Comparison of ENCODE assay signal across 14 mouse cellular contexts in genomic region chr2:35809141-35809540, GRCm38 (mm10).
A peak's percentile ranks its signal among the peaks of the same experiment; 100 is the strongest.
DNase-seq lines count a peak whose midpoint lies in the region; ATAC-seq and TF ChIP-seq lines count a peak whose summit lies in the region.
"Had no signal": no experiment of that assay in that cellular context is flagged by ENCODE, and none has a peak within 500 bp of the region (broad histone marks: within the 10 kb centered on the region; RNA-seq: fewer than 3 reads in every experiment).

No protein-coding gene starts in this region.

- peaks cover 10% of the 10 kb centered on the region for H3K4me1 ChIP-seq in forebrain, embryonic 14.5 days (ENCODE audit: control insufficient read depth, insufficient read depth, low read length)
- H3K4me1 ChIP-seq in forebrain, embryonic 11.5 days (replicated peaks; ENCODE audit: control insufficient read depth, insufficient read depth, low read length) = 0 out of 2 replicates have a peak, but pooled peaks cover 2% of the 10 kb centered on the region
- no peaks in the 10 kb centered on the region for H3K4me1 ChIP-seq in MEL (ENCODE audit: control insufficient read depth in 1 of 2, insufficient read depth in 2 of 2, low read length in 2 of 2)
- peaks cover 2% of the 10 kb centered on the region; the same call in 1 of the 2 replicates for H3K4me1 ChIP-seq in heart, adult 2 months (ENCODE audit: control insufficient read depth, insufficient read depth, low read length)

- H3K4me3 ChIP-seq in forebrain, embryonic 14.5 days (ENCODE audit: low read depth, low read length) = no peak overlapping the region
- H3K4me3 ChIP-seq in forebrain, embryonic 11.5 days (ENCODE audit: low read depth, low read length) = no peak overlapping the region
- H3K4me3 ChIP-seq in MEL (ENCODE audit: control insufficient read depth in 1 of 2, insufficient read depth in 1 of 2, low read depth in 2 of 2, low read length in 2 of 2) = no peak overlapping the region
- no peak overlapping the region for H3K4me3 ChIP-seq in heart, adult 2 months
- H3K4me3 ChIP-seq: neural tube, embryonic 15.5 days had no signal

- H3K9ac ChIP-seq in forebrain, embryonic 14.5 days (ENCODE audit: low read length) = no peak overlapping the region
- H3K9ac ChIP-seq in forebrain, embryonic 11.5 days (ENCODE audit: low read length) = no peak overlapping the region
- H3K9ac ChIP-seq in MEL (ENCODE audit: control insufficient read depth, low read depth, low read length, poor library complexity, severe bottlenecking) = no peak overlapping the region
- no peak overlapping the region for H3K9ac ChIP-seq in heart, adult 2 months (ENCODE audit: low read depth, low read length)
- H3K9ac ChIP-seq: neural tube, embryonic 15.5 days had no signal

- no peak for TF ChIP-seq CTCF in MEL (IDR thresholded peaks at IDR 0.05 in 2 of 3, conservative IDR thresholded peaks at IDR 0.05 in 1 of 3; ENCODE audit: control insufficient read depth in 1 of 3, insufficient read depth in 1 of 3, low read depth in 2 of 3, low read length in 3 of 3, poor library complexity in 1 of 3, severe bottlenecking in 1 of 3)
- TF ChIP-seq CTCF in heart, adult 2 months (IDR thresholded peaks at IDR 0.05) = no peak

- H3K4me2 ChIP-seq in forebrain, embryonic 14.5 days (ENCODE audit: low read length) = no peak overlapping the region
- no peak overlapping the region for H3K4me2 ChIP-seq in forebrain, embryonic 11.5 days (ENCODE audit: low read depth, low read length, severe bottlenecking)
- H3K4me2 ChIP-seq: neural tube, embryonic 15.5 days had no signal

- no peaks in the 10 kb centered on the region for H3K27me3 ChIP-seq in forebrain, embryonic 14.5 days (replicated peaks; ENCODE audit: control insufficient read depth, insufficient read depth, low read length)
- no peaks in the 10 kb centered on the region for H3K27me3 ChIP-seq in forebrain, embryonic 11.5 days (ENCODE audit: control insufficient read depth, insufficient read depth, low read length)
- H3K27me3 ChIP-seq in MEL (ENCODE audit: control insufficient read depth in 1 of 2, insufficient read depth in 2 of 2, low read length in 2 of 2) = no peaks in the 10 kb centered on the region
- no peaks in the 10 kb centered on the region for H3K27me3 ChIP-seq in heart, adult 2 months (ENCODE audit: control insufficient read depth, insufficient read depth, low read length)
- H3K27me3 ChIP-seq: neural tube, embryonic 15.5 days had no signal

- H3K79me2 ChIP-seq in MEL (ENCODE audit: control insufficient read depth, insufficient read depth, low read length, poor library complexity) = no peaks in the 10 kb centered on the region
- no peaks in the 10 kb centered on the region for H3K79me2 ChIP-seq in heart, adult 2 months (replicated peaks; ENCODE audit: control insufficient read depth, insufficient read depth, low read length)

- WGBS in forebrain, embryonic 14.5 days = 18% methylated on average over 3 of the region's 3 CpGs
- WGBS in forebrain, embryonic 11.5 days = 33% methylated on average over 3 of the region's 3 CpGs
- 61% methylated on average over 3 of the region's 3 CpGs for WGBS in heart, adult 2 months

- intact Hi-C loops in heart, adult 2 months (cut with DNase I) = no loop called here

- H3K9me3 ChIP-seq in forebrain, embryonic 14.5 days (replicated peaks; ENCODE audit: control insufficient read depth, low read length) = no peaks in the 10 kb centered on the region
- H3K9me3 ChIP-seq in forebrain, embryonic 11.5 days (ENCODE audit: control insufficient read depth, low read length) = no peaks in the 10 kb centered on the region
- no peaks in the 10 kb centered on the region for H3K9me3 ChIP-seq in MEL (replicated peaks; ENCODE audit: insufficient read depth, low read length)
- H3K9me3 ChIP-seq: neural tube, embryonic 15.5 days had no signal

- peak; percentile 64 for DNase-seq in forebrain, embryonic 14.5 days (ENCODE audit: low spot score)
- DNase-seq in forebrain, embryonic 11.5 days (ENCODE audit: low spot score) = no peak
- DNase-seq in kidney, adult 9 months = peak; percentile 32
- no peak for DNase-seq in kidney, adult 18-20 months
- peak; percentile 26 for DNase-seq in MEL (ENCODE audit: low read depth, low spot score)
- DNase-seq in forelimb bud, embryonic 11.5 days (ENCODE audit: low read depth, low spot score) = peak; percentile 29
- no peak for DNase-seq in heart, adult 2 months
- DNase-seq: B cell, adult 2 months; cerebellum, adult 9-10 months; heart, postnatal 10 days; lung, adult 2 months; thymus, postnatal 4 days had no signal

- no peak for ATAC-seq in forebrain, embryonic 14.5 days
- no peak for ATAC-seq in forebrain, embryonic 11.5 days (replicated peaks; ENCODE audit: low FRiP score)

- TF ChIP-seq POLR2A in MEL (IDR thresholded peaks at IDR 0.05; ENCODE audit: control insufficient read depth in 1 of 2, insufficient read depth in 1 of 2, low read depth in 1 of 2, low read length in 2 of 2, poor library complexity in 1 of 2) = no peak
- TF ChIP-seq POLR2A in heart, adult 2 months (IDR thresholded peaks at IDR 0.05; ENCODE audit: insufficient read depth, low read depth, low read length) = no peak

- TF ChIP-seq RAD21 in MEL (IDR thresholded peaks at IDR 0.05; ENCODE audit: low read depth, low read length) = no peak

- no peaks in the 10 kb centered on the region for H3K36me3 ChIP-seq in forebrain, embryonic 14.5 days (ENCODE audit: control insufficient read depth, insufficient read depth, low read length)
- no peaks in the 10 kb centered on the region for H3K36me3 ChIP-seq in forebrain, embryonic 11.5 days (ENCODE audit: control insufficient read depth, insufficient read depth, low read length)
- H3K36me3 ChIP-seq in MEL (ENCODE audit: control insufficient read depth in 1 of 2, insufficient read depth in 2 of 2, low read length in 2 of 2) = no peaks in the 10 kb centered on the region
- H3K36me3 ChIP-seq in heart, adult 2 months (ENCODE audit: control insufficient read depth, insufficient read depth, low read length) = no peaks in the 10 kb centered on the region
- H3K36me3 ChIP-seq: neural tube, embryonic 15.5 days had no signal

- H3K27ac ChIP-seq in forebrain, embryonic 14.5 days (ENCODE audit: low read depth, low read length) = no peak overlapping the region
- H3K27ac ChIP-seq in forebrain, embryonic 11.5 days (ENCODE audit: low read depth, low read length) = no peak overlapping the region
- no peak overlapping the region for H3K27ac ChIP-seq in MEL (ENCODE audit: control insufficient read depth, low read depth, low read length)
- H3K27ac ChIP-seq in heart, adult 2 months = no peak overlapping the region
- H3K27ac ChIP-seq: kidney, postnatal 0 days; neural tube, embryonic 15.5 days had no signal

- TF ChIP-seq EP300 in MEL (IDR thresholded peaks at IDR 0.05; ENCODE audit: low read depth in 1 of 2, low read length in 2 of 2) = no peak
- TF ChIP-seq EP300 in heart, adult 2 months (IDR thresholded peaks at IDR 0.05; ENCODE audit: insufficient read depth, low read depth, low read length) = no peak

TF ChIP-seq in MEL, 35 proteins besides CTCF, POLR2A, EP300 and RAD21:
- TF ChIP-seq ZC3H11A (IDR thresholded peaks at IDR 0.05; ENCODE audit: low read depth, low read length) (no peak), POLR2AphosphoS2 (IDR thresholded peaks at IDR 0.05; ENCODE audit: low read length) (no peak), HCFC1 (IDR thresholded peaks at IDR 0.05; ENCODE audit: low read depth, low read length) (no peak), MEF2A (IDR thresholded peaks at IDR 0.05; ENCODE audit: extremely low read depth, insufficient replicate concordance, low read depth, low read length, poor library complexity, severe bottlenecking) (no peak), MYB (IDR thresholded peaks at IDR 0.05; ENCODE audit: low read depth, low read length) (no peak), GABPA (IDR thresholded peaks at IDR 0.05; ENCODE audit: low read depth, low read length) (no peak), KAT2A (conservative IDR thresholded peaks at IDR 0.05; ENCODE audit: low read depth, low read length) (no peak), NELFE (IDR thresholded peaks at IDR 0.05; ENCODE audit: low read depth, low read length) (no peak), CHD1 (IDR thresholded peaks at IDR 0.05; ENCODE audit: low read depth, low read length) (no peak), MAZ (IDR thresholded peaks at IDR 0.05; ENCODE audit: low read depth, low read length) (no peak), USF2 (IDR thresholded peaks at IDR 0.05; ENCODE audit: borderline replicate concordance in 1 of 2, insufficient read depth in 1 of 2, low read depth in 1 of 2, low read length in 2 of 2) (no peak), TCF12 (IDR thresholded peaks at IDR 0.05; ENCODE audit: low read depth, low read length) (no peak)

Comparison
In these comparisons a context has a peak if more than half of its experiments do, and no peak if none do; other contexts are left out.
1. DNase-seq: peak in forebrain, embryonic 14.5 days (single experiment), kidney, adult 9 months (single experiment), MEL (single experiment) and forelimb bud, embryonic 11.5 days (single experiment); none in forebrain, embryonic 11.5 days (single experiment), kidney, adult 18-20 months (single experiment) and heart, adult 2 months (0 of 2).